Mouse (Mus musculus): ENCODE results near the gene Fam92b.

Gene Fam92b

DNA sequence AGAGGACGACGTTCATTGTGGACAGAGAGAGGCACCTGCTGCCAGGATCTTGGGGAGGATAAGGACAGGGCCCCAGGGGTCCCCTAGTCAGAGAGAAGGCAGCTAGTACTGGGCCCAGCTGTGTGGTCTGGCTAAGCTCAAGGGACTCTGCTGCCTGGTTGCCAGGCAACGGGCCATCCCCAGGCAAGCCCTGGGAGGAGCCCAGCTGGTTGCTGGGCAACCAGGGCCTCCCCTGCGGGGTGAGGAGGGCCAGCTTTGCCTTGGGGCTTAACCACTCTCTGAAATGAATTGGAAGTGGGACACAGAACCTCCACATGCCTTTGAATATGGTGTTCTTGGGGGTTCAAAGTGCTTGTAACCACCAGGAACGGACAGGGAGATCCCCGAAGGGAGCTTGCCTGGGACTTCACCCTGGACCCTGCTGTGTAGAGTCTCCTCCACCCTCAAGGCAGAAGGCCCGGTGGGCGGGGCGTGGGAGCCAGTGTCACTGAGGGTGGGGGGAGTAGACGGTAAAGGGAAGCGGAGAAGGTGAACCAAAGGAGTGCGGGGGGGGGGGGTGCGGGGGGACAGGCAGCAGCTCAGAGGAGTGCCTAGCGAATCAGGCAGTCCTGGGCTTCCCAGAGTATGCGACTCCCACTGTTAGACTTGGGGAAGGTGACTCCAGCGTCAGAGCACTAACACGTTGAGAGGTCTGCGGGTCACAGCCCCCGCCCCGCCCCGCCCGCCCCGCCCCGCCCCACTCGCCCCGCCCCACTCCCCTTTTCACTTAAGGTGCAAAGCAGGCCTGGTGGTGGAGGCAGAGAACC lies at the start of gene Fam92b:
Gene Fam92b (minus strand): TSS at position 149 of the 806 bp plus-strand sequence.
- DNase-seq (ENCODE audit: low read depth, low spot score), result peak; percentile 91

- DNase-seq (ENCODE audit: low read depth, low spot score), result no peak
Observed at GRCm38 (mm10) chr8:120225421-120226151, 48.3 kb upstream of the Fam92b start.

GRCm38 (mm10) chr8:120224521-120225420 lies 47.5 kb upstream of the Fam92b start:
- DNase-seq (ENCODE audit: low read depth, low spot score), result peak; percentile 51

DNA sequence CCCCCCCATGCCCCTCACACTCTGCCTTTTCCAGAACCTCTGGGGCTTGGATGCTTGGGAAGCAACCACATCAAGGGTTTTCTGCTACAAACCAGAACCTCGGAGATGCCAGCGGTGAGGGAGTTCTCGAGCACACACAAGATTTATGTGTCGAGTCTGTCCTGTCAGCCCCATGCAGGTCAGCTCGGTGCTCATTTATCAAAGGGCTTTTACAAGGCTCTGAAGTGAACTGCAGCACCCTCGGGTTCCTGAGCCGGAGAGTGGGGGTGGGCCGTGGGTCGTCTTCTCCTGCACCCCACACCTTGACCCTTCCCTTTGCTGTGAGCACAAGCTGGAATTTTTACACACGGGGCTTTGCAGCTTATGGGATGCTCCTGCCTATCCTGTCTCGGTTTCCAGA lies 45.3 kb upstream of the Fam92b start:
- DNase-seq (ENCODE audit: low read depth, low spot score), result no peak

DNA sequence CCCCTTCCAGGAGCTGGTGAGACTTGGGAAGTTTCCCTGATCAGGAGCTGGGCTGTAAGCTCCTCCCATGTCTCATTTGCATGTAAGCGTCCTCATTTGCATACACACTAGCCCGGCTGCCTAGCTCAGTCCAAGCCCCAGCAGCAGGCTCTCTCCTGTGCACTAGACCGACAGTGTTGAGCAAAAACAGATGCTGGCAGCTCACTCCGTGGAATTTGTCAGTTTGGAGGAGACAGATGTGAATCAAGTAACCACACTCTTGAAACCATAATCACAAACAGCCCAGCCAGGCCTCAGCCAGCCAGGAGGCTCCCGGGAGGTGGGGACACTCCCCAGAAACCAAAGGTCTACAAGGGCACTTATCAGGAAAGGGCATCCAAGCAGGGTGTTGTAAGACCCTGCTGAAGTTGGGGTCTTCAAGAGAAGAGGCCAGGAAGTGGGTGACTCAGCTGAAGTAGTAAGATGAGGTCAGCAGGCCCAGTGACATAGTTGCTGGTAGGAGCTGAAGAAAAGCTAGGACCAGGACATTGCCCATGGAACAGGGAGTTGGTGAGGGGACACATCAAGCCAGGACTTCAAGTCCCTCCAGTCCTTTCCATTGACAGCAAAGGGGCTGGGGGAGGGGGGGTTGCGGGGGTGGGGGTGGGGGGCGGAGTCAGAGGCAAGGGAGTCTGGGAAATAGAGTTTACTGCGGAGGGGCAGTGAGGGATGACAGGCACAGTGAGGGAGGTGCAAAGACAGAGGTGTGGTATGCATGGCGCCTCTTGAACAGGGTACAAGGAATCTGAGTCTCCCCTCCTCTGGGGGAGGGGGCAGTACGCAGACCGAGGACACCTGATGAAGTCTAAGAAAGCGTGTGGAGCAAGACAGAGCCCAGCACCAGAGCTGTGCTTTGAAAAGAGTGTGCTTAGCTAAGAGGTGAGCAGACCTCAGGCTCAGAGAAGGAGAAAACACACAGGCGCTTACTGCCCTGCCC lies 39.9 kb upstream of the Fam92b start:
- DNase-seq (ENCODE audit: low read depth, low spot score), result peak; percentile 90

DNA sequence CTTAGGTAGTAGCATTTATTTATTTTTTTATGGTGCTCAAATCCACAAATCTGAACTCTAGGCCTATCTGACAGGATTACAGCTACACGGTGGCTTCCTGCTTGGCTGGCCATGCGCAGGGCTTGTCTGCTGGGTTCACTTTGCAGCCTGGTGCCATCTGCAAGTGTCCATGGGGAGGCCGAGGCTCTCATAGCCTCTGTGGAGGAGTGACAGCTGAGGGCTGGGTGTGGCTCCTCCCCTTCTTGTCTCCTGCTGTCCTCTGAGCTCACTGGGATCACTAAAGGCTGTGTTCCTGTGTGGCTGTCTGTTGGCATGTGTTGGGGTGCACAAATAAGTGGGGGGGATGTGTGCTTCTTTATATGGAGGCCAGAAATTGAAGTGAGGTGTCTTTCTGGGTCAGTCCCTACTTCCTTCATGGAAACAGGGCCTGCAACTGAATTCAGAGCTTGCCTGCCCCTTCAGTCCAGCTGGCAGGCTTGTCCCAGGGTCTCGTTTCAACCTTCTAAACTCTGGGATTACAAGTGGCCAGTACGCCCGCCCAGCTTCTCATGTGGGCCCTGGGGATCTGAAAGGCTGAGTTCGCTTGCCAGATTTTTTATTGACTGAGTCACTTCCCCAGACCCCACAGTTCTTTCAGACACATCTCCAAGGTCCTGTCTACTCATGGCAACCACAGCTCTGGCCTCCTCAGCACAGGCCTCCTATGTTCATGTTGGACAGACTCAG lies 38.3 kb upstream of the Fam92b start:
- DNase-seq (ENCODE audit: low read depth, low spot score), result no peak

- DNase-seq (ENCODE audit: low read depth, low spot score), result no peak
Observed at GRCm38 (mm10) chr8:120213939-120214338, 36.7 kb upstream of the Fam92b start.

GRCm38 (mm10) chr8:120213229-120213628 lies 36.0 kb upstream of the Fam92b start:
- no peak for DNase-seq (ENCODE audit: low read depth, low spot score)

GRCm38 (mm10) chr8:120212596-120212995 lies 35.3 kb upstream of the Fam92b start:
- no peak for DNase-seq (ENCODE audit: low read depth, low spot score)

- DNase-seq (ENCODE audit: low read depth, low spot score), result no peak
Observed at GRCm38 (mm10) chr8:120211345-120211744, 34.1 kb upstream of the Fam92b start.

DNA sequence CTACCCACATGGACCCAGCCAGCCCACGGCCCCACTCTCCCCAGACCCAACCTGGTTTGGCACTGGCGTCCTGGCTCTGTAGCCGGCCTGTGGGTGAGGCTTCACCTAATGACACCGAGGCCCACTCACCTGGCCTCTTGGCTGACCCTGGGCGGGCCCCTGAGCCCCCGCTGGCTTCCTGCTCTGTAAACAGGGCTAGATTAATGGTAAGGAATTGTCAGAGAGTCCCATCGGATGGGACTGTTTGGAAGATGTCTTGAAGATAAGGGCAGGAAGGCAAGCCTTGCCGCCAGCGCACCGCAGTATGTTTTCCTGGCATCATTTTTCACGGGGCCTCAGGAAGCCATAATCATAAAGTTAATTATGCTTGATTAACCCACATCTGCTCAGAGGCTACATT lies 30.8 kb upstream of the Fam92b start:
- no peak for DNase-seq (ENCODE audit: low read depth, low spot score)

DNA sequence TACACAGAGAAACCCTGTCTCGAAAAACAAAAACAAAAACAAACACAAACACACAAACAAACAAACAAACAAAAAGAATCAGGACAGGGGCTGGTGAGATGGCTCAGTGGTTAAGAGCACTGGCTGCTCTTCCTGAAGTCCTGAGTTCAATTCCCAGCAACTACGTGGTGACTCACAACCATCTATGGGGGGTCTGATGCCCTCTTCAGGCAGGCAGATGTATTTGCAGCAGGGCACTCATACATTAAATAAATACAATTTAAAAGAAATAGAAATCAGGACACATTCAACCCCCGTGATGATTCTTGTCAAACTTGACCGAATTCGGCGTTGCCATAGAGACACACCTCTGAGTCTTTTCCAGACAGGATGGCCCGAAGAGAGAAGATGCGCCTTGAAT lies 30.1 kb upstream of the Fam92b start:
- DNase-seq (ENCODE audit: low read depth, low spot score), result no peak

GRCm38 (mm10) chr8:120205916-120206315 lies 28.6 kb upstream of the Fam92b start:
- no peak for DNase-seq (ENCODE audit: low read depth, low spot score)

- no peak for DNase-seq (ENCODE audit: low read depth, low spot score)
Observed at GRCm38 (mm10) chr8:120204736-120205360, 27.6 kb upstream of the Fam92b start.

DNA sequence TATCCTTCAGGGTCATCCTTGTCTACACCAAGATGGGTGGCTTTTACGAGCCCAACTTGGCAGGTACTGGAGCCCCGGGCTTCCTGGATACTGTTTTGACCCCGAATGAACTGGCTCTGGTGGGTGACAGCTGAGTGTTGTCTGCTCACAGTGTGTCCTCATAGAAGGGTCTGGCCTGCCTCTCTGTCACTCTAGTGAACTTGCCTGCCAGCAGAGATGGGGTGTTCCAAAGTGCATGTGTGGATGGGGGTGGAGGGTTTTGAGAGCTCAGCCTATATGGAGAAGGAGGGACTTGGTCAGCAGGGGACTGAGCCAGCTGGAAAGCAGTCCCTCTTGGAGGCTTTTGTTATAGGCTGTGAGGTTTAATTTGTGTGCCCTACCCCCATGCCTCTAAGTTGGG lies 25.3 kb upstream of the Fam92b start:
- DNase-seq (ENCODE audit: low read depth, low spot score), result no peak

GRCm38 (mm10) chr8:120201351-120201750 lies 24.1 kb upstream of the Fam92b start:
- DNase-seq (ENCODE audit: low read depth, low spot score), result no peak

- no peak for DNase-seq (ENCODE audit: low read depth, low spot score)
Observed at GRCm38 (mm10) chr8:120192118-120192517, 14.9 kb upstream of the Fam92b start.

- no peak for DNase-seq (ENCODE audit: low read depth, low spot score)
Observed at GRCm38 (mm10) chr8:120191633-120192032, 14.4 kb upstream of the Fam92b start.

GRCm38 (mm10) chr8:120190810-120191413 lies 13.6 kb upstream of the Fam92b start:
- peak; percentile 78 for DNase-seq (ENCODE audit: low read depth, low spot score)
